Mouse (Mus musculus): Measurements from ENCODE around the gene Cilp2.

DNA sequence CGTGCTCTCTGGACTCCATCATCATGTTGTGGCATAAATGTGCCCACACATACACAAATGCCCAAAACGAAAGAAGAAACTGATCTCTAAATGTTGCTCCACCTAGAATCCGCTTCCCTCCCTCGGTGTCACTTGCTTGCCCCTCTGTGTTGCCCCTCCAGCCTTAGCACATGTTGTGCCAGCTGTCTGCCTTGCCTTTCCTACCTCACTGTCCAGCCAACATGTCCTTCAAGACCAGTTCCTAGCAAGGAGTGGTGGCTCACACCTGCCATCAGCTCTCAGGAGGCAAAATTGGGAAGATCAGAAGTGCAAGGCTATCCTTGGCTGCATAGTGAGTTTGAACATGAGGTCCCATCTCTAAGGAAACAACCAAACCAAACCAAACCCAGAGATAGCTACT is 10.1 kb downstream of the Cilp2 start:
- TF ChIP-seq CTCF (IDR thresholded peaks at IDR 0.05; ENCODE audit: low read depth) (no peak), EP300 (IDR thresholded peaks at IDR 0.05; ENCODE audit: low read depth) (no peak)

Measured in liver, postnatal 0 days (tissue).